Mouse (Mus musculus) T-helper 2 cell (primary cell): ENCODE measurements at regions not wholly inside any gene's neighbourhood (a gene's known extent, or its start where the extent isn't known, plus 50 kb on each side); places are given as distances from the start of the nearest gene placed in this dataset.

Experiments
- in situ Hi-C: fragments of 300-600 bp; cut with MboI, MseI; formaldehyde crosslinking; loops from one replicate; pipeline ENCODE4 v1.15.1; 2025; ENCODE audit warnings: high pct_unique_total_duplicates

DNA sequence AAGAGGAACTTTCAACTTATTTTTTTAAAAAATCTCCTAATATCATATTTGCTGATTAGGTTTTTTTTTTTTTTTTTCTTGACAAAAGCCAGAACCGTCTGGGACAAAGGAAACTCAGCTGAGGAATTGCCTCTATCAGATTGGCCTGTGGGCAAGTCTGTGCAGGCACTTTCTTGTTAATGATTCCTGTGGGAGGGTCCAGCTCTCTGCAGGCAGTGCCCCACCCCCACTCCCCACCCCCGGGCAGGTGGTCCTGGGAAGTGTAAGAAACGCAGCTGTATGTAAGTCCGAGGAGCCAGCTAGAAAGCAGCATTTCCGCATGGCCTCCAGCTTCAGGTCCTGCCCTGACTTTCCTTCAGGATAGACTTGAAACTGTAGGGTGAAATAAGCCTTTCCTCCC lies 377.7 kb downstream of the Sox2 start:
- in situ Hi-C loops = no loop called here

DNA sequence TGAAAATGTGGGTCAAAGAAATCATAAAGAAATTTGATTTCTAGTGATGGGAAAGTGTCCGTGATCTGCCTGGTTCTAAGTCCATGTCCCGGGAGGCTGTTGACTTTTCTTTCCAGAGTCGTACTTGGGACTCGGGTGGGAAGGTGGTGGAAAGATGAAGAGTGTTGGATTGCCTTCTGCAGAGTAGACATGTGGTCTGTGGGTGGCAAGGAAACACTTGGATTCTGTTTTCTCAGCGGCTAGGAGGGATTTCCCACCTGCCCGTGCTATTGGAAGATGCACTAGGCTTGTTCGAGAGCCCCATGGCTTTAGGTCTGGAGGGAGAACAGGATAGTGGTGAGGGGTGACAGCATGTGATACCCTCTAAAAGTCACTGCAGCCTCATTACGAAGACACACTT lies 379.7 kb downstream of the Sox2 start:
- in situ Hi-C loops = no loop called here

DNA sequence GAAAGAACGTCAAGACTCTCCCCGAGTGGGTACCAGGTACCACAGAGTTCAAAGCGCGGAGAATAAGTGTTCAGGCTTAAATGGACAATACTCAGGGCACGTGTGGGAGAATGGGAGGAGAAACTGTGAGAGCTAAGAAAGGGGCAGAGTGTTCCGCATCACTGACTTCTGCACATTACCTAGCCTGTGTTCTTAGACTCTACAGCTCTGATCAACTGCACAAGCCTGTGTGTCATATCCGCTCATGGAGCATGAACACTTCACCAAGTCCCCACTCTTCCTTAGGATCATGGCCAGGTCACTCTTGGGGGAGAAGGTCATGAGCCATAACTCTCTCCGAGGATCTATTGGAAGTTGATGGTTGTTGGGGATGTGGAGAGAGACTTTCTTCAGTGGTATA lies 383.4 kb downstream of the Sox2 start:
- in situ Hi-C loops = no loop called here

GRCm38 (mm10) chr3:35035234-35035633 lies 385.0 kb downstream of the Sox2 start:
- in situ Hi-C loops = no loop called here

DNA sequence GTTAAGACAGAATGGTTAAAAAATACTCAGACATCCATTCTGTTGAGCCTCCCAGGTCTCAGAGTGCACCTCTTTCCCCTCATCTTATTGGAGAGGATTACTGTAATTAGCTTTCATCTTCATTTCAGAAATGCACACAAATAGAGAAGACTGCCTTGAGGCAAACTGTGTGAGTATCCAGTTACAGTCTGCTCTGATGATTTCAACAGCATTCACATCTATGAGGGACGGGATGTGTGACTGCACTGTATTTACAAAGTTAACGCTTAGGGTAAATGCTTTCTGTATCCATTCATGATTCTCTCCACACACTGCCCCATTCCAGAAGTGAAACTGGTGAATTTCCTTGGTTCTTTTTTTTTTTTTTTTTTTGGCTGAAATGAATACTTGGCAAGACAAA lies 393.5 kb downstream of the Sox2 start:
- in situ Hi-C loops = no loop called here

- in situ Hi-C loops = no loop called here
Measured at GRCm38 (mm10) chr3:35059438-35059837, 409.2 kb downstream of the Sox2 start.

DNA sequence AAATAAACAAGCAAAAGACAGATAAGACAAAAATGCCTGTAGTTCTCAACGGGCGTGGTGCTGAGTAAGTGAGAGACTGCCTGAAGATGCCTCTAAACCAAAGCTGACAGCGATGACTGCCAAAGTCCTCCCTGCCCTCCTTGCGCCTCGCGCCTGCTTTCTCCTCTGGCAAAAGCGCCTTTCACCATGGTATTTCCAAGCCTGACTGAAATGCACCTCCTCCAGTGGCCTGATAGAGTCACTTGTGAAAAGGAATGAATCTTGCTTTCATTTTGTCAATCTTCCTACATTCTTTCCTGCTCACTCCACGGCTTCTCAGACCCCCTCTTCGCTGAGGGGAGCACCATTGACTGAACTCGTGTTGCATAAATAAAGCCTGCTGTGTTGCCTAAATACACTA lies 409.8 kb downstream of the Sox2 start:
- in situ Hi-C loops = no loop called here

DNA sequence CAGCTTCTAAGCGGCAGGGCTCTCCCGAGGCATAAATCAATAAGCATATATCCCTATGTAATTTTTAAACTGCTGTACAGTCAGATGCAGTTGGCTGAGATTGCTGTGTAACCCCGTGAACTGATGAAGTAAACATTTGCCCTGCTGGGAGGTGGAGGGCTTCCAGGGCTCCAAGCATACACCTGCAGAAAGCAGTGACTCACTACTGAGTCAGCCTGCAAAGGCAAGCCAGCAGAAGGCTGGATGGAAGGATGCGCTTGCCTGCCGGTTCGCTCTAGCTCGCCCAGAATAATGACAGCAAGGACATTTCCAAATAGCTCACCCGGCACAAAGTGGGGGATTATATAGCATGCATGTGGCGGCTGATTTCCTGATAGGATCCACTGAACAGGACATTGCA lies 416.6 kb downstream of the Sox2 start:
- in situ Hi-C loops = no loop called here

GRCm38 (mm10) chr3:35068586-35068985 lies 418.4 kb downstream of the Sox2 start:
- in situ Hi-C loops = no loop called here

- in situ Hi-C loops = no loop called here
Measured at GRCm38 (mm10) chr3:35071046-35071445, 420.8 kb downstream of the Sox2 start.

GRCm38 (mm10) chr3:35079887-35080286 lies 429.7 kb downstream of the Sox2 start:
- in situ Hi-C loops = loop anchor here (25.0 kb wide), 1 partner anchor 1118 kb away; no protein-coding TSS in a partner anchor

GRCm38 (mm10) chr3:35084091-35084867 lies 434.1 kb downstream of the Sox2 start:
- in situ Hi-C loops = loop anchor here (25.0 kb wide), 1 partner anchor 1122 kb away; no protein-coding TSS in a partner anchor

- in situ Hi-C loops = loop anchor here (25.0 kb wide), 1 partner anchor 1126 kb away; no protein-coding TSS in a partner anchor
Measured at GRCm38 (mm10) chr3:35088241-35089080, 438.3 kb downstream of the Sox2 start.

DNA sequence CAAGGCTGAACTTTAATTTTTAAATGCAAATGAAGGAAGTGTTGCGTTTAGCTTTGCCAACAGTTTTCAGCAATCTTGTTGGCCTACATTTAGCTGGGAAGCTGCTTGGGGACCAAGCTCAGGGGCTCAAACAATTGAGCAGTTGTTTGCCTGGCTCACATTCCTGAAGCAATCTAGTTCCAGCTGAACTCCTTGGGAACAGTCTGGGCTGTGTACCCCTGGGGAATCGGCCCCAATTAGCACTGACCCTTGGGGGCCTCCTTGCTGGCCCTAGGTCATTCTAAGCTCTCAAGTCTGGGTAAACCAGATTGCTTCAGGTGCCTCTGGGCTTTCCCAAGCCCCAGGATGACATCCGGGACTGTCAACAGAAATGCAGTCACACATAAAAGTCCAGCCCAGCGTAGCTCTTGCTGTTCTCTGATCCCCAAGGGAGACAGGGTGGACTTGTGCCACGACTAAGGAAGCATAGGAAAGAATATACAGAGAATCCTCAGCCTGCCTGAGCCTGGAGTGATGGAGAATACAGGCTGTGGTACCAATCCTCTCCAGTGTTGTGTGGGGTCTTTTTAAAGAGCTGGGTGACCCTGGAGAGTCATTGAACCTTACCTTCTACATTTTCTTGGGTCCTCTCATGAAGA lies 440.4 kb downstream of the Sox2 start:
- in situ Hi-C loops = loop anchor here (25.0 kb wide), 1 partner anchor 1128 kb away; no protein-coding TSS in a partner anchor

DNA sequence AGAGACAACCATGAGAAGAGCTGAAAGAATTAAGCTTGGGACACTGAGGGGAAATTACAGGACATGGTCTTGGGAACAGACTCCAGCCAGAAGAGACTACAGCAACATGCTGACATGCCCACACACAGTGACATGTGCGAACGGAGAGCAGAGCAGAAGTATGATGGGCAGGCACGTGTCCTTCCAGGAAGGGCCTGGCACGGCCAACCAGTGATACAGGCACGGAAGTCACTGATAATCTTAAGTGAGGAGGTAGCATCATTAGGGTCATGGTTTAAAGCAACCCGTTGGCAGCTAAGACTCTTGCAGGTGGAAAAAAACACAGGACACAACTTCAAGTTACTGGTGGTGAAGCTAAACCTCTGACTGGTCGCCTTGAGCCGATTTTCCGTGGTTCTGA lies 442.8 kb downstream of the Sox2 start:
- in situ Hi-C loops = loop anchor here (25.0 kb wide), 1 partner anchor 1131 kb away; no protein-coding TSS in a partner anchor

- in situ Hi-C loops = loop anchor here (25.0 kb wide), 1 partner anchor 1133 kb away; no protein-coding TSS in a partner anchor
Measured at GRCm38 (mm10) chr3:35095221-35095620, 445.0 kb downstream of the Sox2 start.

GRCm38 (mm10) chr3:35096381-35096780 lies 446.2 kb downstream of the Sox2 start:
- in situ Hi-C loops = loop anchor here (25.0 kb wide), 1 partner anchor 1134 kb away; no protein-coding TSS in a partner anchor

DNA sequence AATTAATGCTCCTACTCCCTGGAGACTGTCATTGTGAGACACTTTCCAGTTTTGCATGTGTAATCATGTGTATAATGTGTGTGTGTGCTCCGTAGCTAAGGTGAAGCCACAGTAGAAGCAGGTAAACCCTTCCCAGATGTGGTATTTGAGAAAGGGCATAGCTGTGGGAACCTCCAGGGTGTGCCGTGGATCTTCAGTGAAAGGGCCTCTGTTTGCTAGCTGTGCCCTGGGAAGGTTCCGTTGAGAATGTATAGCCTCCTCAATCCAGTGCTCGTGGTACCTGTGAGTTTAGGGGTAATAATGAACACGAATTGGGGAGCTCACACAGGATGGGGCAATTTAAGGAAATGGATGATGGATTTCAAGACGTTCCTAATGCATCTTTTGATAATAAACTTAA lies 447.6 kb downstream of the Sox2 start:
- in situ Hi-C loops = loop anchor here (25.0 kb wide), 1 partner anchor 1135 kb away; no protein-coding TSS in a partner anchor

DNA sequence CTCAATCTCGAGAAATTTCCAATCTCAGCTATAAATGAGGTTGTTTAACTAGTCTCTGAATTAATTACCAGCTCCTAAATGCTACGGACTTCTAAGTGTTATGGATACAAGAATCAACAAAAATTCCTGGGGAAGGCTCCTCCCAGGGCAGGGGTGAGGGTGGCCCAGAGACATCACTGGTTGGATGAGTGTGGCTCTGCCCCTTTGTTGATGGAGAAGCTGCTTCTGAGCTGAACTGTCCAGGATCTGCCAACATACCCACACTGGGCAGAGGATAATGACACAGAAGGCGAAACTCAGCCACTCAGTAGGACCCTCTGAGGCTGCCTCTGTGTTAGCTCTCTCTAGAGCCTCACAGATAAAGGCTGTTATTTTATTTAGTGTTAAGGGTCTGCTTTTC lies 449.0 kb downstream of the Sox2 start:
- in situ Hi-C loops = loop anchor here (25.0 kb wide), 1 partner anchor 1137 kb away; no protein-coding TSS in a partner anchor

DNA sequence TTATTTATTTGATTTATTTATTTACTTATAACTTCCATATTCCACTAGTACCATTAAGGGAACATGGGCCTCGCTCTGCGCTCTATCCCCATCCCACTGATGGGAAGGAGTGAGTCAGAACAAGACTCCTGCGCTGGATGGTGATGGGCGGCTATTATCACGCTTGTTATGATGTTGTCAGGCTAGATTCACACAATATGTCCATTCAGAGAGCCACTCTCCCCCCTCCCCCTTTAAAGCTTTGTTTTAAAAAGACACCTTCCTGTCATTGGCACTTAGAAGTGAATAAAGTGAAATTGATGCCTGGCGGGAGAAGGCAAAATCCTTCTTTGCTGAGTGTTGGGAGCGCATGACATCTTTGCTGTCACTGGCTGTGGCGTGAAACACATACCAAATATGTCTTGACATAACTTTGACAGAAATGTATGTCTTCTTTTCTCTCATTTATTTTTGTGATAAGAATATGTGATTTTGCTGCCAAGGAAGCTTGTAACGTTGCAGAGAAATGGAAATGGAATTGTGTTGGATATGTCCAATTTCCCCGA lies 449.7 kb downstream of the Sox2 start:
- in situ Hi-C loops = loop anchor here (10.0 to 25.0 kb wide), 2 partner anchors 465 to 1138 kb away; no protein-coding TSS in a partner anchor

DNA sequence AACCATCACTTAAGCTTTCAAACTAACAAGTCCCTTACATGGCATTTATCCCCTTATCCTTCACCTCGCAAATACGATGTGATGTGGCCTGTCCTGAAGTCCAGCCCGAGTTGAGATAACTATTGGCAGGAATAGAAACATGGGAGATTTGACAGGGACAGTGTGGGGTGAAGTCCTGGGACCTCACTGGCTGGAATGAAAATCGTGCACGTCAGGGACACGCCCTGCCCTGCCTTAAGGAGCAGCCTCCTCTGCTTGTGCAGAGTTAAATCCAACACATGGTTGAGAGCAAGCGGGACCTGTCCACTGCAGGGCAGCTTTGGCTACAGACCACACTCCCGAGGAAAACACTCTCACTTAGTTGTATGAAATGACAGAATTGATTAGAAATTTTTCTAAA lies 451.1 kb downstream of the Sox2 start:
- in situ Hi-C loops = loop anchor here (10.0 kb wide), 1 partner anchor 466 kb away; no protein-coding TSS in a partner anchor
